Mouse (Mus musculus) bone marrow macrophage, adult 2 months (primary cell): ENCODE results near the gene Znhit2.

Source experiments
- CTCF ChIP-seq: IDR thresholded peaks from 2 replicates; pipeline ENCODE4 v1.5.1; 2012; ENCODE audit warnings: low read depth, mild to moderate bottlenecking, low read length, moderate library complexity
- POLR2A ChIP-seq: IDR thresholded peaks from 2 replicates; pipeline ENCODE4 v1.6.1; 2012; ENCODE audit warnings: mild to moderate bottlenecking, low read depth, low read length, borderline replicate concordance

- no peak for TF ChIP-seq CTCF
- TF ChIP-seq POLR2A = no peak
Observed at GRCm38 (mm10) chr19:6047154-6047898, 13.7 kb upstream of the Znhit2 start.
